Mouse (Mus musculus) C2C12 (cell line): ENCODE data around the gene Ola1.

Source experiments
- CEBPB ChIP-seq: IDR thresholded peaks from one replicate; pipeline ENCODE4 v1.6.1; 2011; ENCODE audit warnings: low read depth, mild to moderate bottlenecking, control low read depth, moderate library complexity
- CTCF ChIP-seq: IDR thresholded peaks from one replicate; pipeline ENCODE4 v1.5.1; 2011; ENCODE audit not compliant: control insufficient read depth, insufficient read depth, insufficient read length
- MAX ChIP-seq: IDR thresholded peaks from one replicate; pipeline ENCODE4 v1.6.1; 2011; ENCODE audit warnings: mild to moderate bottlenecking, control low read depth
- MYOD1 ChIP-seq: IDR thresholded peaks from one replicate; pipeline ENCODE4 v1.6.1; 2011; ENCODE audit warnings: low read depth; ENCODE audit not compliant: control insufficient read depth, insufficient read length
- MYOG ChIP-seq: IDR thresholded peaks from one replicate; pipeline ENCODE4 v1.6.1; 2011; ENCODE audit not compliant: control insufficient read depth, insufficient read length; ENCODE audit errors: extremely low read depth
- USF1 ChIP-seq: IDR thresholded peaks from one replicate; pipeline ENCODE4 v1.6.1; 2011; ENCODE audit warnings: low read depth, mild to moderate bottlenecking, control low read depth, moderate library complexity

DNA sequence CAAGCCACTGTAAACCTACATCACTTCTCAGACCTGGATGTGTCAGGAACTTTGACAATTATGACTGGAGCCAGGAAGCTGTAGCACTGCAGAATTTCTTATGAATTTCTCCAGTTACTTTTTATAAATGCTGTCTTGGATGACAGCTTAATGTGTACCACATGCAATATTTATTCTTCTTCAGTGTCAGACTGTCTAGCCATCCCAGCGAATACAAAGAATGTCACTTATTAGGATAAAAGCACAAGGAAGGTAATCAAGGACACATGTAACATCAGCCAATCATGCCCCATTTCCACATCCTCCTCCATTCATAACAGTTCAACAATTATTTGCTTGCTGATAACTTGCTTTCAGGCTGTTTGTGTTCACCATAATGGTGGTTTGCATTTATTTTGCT, 91.0 kb downstream of the Ola1 start:
- TF ChIP-seq CTCF = no peak
- TF ChIP-seq USF1 = no peak
- TF ChIP-seq MYOD1 = no peak
- TF ChIP-seq MYOG = no peak
- no peak for TF ChIP-seq MAX
- no peak for TF ChIP-seq CEBPB
